Mouse (Mus musculus): Measurements from ENCODE around the gene Nqo2. TPM values are rescaled to one million over a fixed set of nuclear protein-coding genes. Genes with fewer than 3 reads are reported as not detected.
A peak's percentile ranks its signal among the peaks of the same experiment; 100 is the strongest.
"Not testable (repeated sequence)": the region's sequence is repeated elsewhere in the genome, so short reads cannot be mapped to it uniquely, and the experiment has no call there.

The Nqo2 gene
- total RNA-seq (2021), result 10 to 100 TPM; 13.2 to 17.2 TPM
- long read RNA-seq, experiment 1, transcript Nqo2-201 (8 exons, 1,063 nt), result major isoform, 12 of 21 reads
- long read RNA-seq, experiment 1, transcript Nqo2-202 (7 exons, 3,842 nt), result minor isoform, 6 of 21 reads
- long read RNA-seq, experiment 1, partial matches to known transcripts, result 1 of 21 reads
- long read RNA-seq, experiment 1, other reads (novel, unspliced or antisense), result 0 of 21 reads
- long read RNA-seq, experiment 2, transcript Nqo2-202 (7 exons, 3,842 nt), result major isoform, 8 of 21 reads
- long read RNA-seq, experiment 2, transcript Nqo2-201 (8 exons, 1,063 nt), result major isoform, 8 of 21 reads
- long read RNA-seq, experiment 2, partial matches to known transcripts, result 2 of 21 reads
- long read RNA-seq, experiment 2, other reads (novel, unspliced or antisense), result 2 of 21 reads

DNA sequence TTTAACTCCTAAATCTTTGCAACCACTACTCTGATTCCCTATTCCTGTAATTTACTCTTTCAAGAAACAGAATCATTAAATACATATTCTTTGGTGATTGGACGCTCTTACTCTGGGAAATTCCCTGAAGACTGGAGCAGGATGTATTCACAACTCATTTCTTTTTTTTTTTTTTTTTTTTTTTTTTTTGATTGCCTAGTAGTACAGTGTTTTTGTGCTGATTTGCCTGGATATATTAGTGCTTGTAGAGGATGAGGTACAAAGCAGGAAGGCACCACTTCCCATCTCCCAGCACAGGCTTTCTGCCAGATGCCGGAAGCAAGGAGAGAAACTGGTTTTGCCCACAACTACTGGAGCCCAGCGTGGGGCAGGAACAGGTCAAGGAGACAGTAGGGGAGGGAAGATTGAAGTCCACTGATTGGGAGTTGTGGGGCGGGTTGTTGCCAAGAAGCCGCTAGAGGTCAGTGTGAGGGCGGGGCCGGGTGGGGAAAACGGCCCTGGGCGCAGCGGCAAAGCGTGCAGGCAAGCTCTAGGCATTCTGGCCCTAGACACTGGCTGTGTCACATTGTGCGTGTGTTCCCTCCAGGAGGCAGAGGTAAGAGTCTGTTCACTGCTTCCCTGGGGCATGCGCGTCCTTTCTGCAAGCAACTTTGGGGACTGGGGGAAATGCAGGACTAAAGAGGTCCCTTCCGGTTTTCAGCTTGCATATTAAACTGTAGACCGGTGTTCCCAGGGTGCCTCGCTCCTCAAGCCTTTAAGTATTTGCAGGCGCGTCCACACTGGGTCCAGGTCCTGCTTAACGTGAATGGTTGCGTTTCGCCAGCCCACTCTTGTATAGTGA lies at the start of gene Nqo2:
Gene Nqo2 (plus strand): TSS at position 482 of the 841 bp plus-strand sequence.
- DNase-seq (ENCODE audit: low spot score), result peak; percentile 61

DNA sequence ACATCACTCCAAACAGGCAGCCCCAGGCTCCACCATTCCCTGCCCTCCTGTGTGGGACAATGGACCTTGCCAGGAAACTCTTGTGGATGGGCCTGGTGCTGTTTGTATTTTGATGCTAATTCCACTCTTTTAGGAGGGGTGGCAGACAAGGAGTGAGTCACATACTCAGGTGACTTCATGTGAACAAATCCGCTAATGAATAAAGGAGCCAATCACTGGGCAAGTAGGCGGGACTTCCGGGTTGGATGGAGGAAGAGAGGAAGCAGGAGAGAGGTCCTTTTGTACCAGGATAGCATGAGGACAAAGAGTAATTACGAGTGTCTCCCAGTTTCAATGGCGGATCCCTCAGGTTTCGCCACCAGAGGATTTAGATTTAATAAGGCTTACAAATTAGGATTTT lies 43.4 kb upstream of the Nqo2 start:
- DNase-seq (ENCODE audit: low spot score), result no peak

DNA sequence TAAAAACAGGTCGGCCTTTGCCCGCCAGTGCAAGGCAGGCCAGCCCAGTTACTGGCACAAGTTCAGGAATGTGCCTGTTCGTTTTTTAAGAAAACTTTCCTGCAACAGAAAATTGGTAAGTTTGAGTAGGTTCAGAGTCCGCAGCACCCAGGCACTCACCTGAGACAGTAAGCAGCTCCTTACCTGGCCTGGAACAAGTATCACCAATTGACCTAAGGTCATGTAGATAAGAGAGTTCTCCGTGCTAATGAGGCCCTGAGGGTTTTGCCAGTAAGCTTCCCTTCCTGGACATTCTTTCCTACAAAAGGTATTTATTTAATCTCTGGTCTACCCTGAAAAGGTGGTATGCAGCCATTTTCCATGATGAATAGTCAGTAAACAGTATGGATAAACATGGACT lies 42.8 kb upstream of the Nqo2 start:
- DNase-seq (ENCODE audit: low spot score), result no peak

DNA sequence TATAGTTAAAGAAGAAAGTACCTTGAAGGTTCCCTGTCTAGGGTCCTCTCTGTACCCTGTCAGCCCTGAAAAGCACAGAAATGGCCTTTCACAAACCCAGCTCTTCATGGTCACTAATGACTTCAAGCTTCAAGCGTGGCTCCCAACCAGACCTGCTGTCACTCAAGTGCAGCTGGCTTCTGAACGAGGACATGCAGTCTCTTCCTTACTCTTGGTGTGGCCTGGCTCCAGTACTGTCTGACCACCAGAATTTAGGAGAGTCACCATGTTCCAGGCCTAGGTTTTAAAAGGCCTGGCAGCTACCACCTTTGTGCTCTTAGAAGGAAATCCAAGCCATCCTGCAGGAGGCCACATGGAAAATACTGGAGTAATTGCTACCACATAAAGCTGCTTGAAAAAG lies 34.2 kb upstream of the Nqo2 start:
- peak; percentile 69 for DNase-seq (ENCODE audit: low spot score)

DNA sequence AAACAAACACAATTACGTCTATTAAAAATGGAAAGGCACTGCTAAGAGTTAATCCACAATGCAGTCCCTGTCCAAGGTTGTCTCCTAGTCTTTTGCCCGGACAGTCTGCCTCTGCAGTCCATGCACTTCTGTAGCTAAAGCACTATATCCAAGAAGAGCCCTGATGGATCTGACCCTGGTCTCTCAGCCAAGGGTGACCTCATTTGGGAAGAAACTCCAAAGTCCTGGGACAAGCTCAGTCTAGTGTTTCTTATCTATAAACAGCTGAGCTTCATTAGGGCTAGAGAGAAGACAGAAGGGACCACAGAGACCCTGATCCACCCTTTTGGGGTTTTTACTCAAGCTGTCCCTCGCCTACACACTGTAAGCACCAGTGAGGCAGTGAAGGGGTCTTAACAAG lies 33.6 kb upstream of the Nqo2 start:
- peak; percentile 74 for DNase-seq (ENCODE audit: low spot score)

DNA sequence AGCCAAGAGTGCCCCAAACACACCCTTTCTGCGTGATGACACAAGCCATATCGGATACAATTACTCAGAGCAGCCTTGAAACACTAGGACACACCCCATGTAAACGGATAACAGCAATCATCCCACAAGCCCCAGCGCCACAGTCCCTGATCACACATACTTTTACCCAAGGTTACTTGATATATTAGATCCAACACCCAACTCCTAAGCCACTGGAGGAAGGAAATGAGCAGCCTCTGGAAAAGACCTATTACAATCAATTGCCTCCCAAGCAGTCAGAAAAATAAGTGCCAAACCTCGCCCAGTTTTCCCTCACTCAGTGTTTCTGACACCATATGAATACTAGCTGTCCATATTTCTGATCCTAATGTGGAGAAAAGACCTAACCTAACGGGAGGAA lies 29.7 kb upstream of the Nqo2 start:
- DNase-seq (ENCODE audit: low spot score), result peak; percentile 47

DNA sequence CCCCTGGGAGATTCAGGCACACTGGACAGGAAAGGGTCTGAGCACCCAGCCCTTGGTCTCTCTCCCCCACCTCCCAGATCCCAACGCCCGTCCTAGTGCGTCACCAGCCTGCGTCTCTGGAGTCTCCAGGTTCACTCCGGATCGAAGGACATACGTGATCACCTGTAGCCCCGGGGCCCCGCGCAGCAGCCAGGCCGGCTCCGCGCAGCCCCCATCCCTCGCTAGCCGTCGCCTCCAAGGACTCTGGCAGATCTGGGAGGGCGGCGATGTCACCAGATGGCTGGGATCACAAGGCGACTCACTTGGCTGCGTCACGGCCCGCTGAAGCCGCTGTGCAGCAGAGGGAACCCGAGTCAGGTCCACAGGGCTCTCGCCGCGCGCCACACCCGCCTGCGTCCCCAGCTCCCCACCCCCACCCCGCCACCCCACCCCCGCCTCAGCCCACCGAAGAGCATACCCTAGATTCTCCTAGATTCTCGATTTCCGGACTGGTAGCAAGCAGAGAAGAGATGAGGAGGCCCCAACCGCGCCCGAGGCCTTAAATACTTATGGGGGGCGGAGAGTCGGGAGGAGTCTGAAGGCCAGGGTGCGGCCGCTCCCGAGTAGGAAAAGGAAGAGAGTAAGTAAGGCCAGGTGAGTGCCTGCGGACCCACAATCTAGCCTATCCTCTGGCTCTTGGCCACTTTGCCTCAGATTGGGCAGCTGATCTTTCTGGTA lies 28.9 kb upstream of the Nqo2 start:
- DNase-seq (ENCODE audit: low spot score), result peak; percentile 72

DNA sequence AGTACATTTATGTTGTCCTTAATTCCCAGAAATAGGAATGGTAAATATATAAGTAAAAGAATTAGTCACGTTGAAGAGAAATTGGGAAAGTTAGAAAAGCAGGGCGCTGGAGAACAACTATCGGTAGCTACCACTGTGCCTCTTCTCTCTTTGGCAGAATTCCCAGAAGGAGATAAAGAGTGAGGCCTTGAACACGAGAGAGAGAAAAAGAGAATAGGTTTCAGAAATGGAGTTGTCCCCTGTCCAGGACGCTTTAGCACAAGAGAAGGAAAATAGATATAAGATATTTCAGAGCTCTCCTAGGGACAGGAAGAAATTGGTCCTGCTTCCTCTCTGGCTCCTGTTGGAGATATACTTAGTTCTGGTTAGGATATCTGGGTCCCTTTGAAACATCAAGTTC lies 27.3 kb upstream of the Nqo2 start:
- no peak for DNase-seq (ENCODE audit: low spot score)

DNA sequence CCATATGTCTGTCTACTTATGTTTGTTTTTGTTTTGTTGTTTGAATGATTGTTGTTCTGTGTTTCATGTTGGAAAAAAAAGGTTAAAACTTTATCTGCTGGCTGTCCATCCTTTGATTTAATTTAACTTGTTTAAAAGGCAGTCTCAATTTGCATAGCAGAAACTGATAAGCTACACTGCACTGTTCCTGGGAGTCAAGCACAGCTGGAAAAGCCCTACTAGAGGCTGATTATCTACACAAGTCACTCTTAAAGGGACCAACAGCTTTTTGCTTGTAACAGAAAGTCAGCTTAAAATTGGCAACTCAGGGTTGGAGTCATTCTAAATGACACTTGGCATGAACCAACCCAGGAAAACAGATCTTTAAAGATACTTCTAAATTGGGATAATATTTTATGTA lies 26.9 kb upstream of the Nqo2 start:
- DNase-seq (ENCODE audit: low spot score), result not testable (repeated sequence)

DNA sequence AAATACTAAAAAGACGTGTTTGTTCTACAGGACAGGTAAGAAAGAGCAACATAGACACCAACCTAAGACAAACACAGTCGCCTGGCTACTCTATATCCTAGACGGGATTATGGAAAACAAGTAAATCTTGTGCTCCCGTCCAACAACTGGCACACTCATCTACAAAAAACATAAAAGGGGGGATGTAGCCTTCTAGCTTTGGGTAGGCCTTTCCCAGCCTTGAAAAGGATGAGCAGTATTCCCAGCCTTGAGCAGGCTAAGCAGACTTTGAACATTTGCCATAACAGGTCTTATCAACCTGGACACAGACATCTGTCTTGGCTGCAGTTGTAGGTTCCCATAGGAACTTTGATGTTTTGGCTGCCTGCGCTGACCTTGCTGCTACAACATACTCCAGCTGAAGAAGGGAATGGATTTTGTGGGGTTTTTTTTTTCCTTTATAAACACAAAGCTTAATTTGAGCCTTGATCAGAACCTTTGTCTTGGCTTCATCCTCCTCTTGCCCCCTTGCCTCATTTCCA lies 23.1 kb upstream of the Nqo2 start:
- DNase-seq (ENCODE audit: low spot score), result no peak

DNA sequence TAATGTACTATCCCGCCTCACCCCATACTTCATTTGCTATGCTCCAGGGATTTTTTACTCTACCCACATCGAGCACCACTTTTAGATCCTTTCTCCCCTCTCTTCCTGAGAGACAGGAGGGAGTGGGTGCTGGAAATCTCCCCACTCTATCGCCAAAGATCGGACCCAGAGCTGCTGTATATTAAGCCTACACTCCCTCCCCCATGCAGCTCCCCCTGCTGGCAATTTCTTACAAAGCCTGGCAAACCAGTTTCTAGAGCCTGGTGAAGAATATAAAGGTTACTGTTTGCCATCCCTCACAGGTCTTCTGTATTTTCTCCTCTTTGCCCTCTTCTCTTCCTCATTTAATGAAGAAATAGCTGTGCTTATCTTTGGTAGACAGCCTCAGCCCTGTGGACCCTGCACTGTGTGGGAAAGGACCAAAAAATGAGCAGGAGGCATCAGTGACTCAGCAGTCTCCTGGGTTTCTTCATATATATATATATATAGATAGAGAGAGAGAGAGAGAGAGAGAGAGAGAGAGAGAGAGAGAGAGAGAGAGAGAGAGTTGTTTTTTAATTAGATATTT lies 22.2 kb upstream of the Nqo2 start:
- peak; percentile 39 for DNase-seq (ENCODE audit: low spot score)

DNA sequence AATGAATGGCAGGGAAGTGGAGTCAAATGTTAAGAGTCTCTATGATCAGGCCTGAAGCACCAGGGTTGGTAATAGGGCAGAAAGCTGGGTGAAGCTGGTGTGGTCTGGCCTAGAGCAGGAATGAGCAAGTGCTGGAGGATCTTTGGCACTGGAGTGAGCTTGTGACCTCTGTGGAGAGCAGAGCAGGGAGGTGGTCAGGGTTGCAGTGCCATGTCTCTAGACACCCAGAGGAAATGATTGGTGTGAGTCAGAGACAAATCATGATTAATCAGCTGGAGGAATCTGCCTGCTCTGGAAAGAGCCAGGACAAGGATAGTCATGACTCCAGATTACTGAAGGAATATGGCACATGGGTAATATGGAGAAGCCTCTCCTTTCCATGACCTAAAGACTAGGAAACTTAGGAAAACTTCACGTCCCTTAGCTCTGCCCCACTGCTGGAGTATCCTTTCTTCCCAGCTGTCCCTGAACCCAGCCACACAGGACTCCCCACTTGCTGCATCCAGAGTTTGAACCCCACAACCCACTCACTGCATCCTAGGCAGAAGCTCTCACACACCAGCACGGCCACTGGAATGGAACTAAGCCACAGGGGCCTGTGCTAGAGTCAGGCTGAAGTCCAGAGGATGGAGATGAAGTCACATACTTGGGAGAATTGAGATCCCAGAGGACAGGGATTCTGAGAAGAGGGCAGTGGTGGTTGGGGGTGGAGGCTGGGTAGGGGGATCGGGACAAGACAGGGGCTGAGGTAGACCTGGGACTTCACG lies 13.0 kb upstream of the Nqo2 start:
- no peak for DNase-seq (ENCODE audit: low spot score)

DNA sequence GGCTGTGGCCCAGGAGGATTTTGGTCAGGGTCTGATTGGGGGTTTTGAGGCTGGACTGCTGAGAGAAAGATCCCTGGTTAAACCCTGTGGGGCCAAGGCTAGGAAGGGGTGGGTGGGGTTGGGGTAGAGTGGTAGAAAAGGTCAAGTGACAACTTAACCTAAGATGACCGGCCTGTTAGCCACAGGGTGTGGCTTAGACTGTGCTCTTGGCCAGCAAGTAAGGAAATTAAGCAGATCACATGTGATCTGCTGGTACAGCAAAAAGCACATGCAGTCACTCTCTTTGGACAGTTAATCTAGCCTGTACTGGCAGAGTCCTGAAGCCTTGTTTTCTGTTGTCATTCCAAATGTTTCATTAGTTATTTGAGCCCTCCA lies 12.4 kb upstream of the Nqo2 start:
- peak; percentile 53 for DNase-seq (ENCODE audit: low spot score)

DNA sequence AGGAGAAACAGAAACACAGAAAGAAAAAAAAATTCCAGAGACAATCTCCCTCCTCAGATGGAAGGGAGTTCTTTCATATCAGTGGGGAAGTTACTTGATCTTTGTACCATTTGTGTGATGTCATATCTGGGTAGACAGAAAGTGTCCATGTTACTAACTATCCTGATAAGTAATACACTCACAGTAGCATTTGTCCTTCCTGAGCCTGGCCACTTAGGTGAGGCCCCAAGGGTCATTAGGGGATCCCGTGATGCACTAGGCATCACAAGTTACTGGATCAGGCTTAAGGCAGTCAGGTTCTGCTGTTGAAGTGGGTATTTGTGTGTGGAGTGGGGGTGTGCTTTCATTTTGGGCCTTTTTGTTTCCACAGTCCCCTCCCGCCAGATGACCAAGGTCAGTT lies 11.5 kb upstream of the Nqo2 start:
- no peak for DNase-seq (ENCODE audit: low spot score)

DNA sequence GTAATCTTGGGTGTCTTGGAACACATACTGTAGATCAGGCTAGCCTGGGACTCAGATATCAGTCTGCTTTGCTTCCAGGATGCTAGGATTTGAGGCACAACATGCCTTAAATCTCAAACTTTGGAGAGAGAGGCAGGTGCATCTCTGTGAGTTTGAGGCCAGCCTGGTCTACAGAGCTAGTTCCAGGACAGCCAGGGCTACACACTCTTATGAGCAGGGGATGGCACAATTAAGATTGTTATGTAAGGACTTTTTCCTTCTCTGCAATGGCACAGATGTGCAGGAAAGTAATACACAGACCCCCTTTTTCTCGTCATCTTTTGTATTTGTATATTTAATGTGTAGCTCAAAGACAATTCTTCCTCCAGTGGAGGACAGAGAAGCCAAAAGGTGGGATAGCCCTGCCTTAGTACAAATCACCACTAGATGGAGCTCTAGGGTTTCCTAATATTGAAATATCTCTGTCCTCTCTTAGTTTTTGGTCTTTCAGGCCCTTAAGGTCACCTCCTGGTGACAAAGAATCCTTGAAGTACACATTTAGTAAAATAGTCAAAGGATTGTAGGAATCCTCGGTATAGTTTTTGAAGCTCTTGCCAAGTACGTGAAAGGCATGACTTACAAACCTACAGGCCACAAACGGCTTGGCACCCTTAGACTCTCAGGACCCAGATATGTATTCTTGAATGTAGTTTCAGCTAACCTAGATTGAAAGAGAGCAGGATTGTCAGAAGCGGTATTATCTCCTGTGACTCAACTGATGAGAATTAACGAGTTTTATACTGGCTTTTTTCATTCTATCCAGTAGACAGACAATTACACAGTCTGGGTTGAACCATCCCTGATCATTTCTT lies 7.7 kb upstream of the Nqo2 start:
- DNase-seq (ENCODE audit: low spot score), result peak; percentile 60

DNA sequence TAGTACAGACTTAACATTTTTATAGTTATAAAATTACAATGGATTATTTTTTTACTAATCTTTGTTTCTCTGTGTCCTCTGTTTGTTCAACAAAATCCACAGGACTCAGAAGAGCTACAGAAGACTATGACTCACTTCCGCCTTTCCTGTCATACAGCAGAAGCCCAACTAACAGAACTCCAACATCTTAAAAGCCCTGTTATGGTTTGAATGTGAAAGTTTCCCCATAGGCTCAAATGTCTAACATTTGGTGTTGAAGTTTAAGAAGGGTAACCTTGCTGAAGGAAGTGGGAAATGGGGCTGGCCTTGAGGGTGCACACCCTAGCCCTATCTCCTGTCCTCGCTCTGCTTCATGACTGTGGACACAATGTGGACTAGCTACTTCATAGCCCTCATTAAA lies 4.7 kb upstream of the Nqo2 start:
- DNase-seq (ENCODE audit: low spot score), result no peak

DNA sequence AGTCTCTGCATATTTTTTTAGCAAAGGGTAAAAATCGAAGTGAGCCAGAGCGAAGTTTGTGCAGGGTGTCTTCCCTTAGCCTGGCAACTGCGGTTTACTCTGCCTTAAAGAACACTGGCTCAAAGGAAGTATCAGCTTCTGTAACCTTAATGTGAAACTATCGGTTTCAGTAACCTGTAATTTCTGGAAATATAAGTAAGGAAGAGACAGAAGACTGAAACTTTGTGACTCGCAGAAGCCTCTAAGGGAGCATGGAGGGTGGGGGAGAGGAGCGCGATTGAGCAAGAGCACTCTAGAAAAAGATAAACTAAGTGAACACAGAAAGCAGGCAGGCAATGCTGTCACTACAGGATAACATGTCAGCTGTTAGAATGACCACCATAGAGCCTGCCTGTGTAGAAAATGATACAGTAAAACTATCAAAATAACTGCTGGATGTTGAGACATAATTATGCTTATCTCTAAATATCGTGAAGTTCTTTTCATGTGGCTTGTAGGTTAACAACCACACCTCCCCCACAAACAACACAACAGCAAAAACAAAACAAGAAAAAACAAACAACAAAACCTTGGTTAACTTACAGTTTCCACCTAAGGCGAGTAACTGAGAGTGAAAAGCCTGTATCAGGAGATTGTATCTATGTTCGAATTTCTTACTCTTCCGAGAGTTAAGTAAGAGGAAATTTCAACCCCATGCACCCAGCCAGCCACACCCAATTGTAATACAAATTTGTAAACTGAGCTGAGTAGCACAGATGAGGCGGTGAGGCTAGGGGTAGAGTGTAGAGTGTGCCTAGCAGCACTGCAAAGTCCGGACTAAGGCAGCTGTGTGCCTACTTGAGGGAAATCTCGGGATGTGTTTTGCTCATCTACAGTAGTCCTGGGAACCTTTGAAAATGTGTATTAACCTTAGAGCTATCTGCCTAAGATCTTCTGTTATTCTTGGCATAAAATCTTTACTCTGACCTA lies 853 bp downstream of the Nqo2 start:
- peak; percentile 13 for DNase-seq (ENCODE audit: low spot score)

DNA sequence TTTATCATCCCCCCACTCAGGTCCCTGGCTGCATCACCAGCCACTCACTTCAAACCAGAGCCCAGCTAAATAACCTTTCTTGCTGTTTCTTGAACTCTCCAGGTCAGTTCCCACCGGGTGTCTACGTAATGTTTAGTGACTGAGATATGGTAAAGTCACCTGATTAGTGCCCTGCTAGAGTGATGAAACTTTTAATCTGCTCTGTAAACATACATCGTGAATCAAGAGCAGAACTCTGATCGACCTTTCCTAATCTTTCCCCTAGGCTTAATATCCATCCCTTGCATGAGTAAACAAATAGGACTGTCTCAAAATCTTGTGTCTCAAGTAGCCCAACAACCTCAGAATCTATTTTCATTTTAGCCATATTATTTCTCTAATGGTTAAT lies 1.5 kb downstream of the Nqo2 start:
- no peak for DNase-seq (ENCODE audit: low spot score)

DNA sequence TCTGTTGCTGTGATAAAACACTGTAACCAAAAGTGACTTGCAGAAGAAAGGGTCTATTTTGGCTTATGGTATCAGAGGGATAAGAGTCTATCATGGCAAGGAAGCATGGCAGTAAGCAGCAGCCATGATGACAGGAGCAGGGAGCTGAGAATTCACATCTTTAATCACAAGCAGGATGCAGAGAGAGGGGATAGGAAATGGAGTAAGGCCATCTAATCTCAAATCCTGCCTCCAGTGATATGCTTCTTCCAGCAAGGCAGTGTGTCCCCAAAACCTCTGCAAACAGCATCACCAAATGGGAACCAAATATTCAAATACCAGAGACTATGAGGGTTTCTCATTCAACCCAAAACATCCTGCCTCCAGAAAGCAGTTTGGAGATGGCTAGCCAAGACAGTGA lies 2.1 kb downstream of the Nqo2 start:
- no peak for DNase-seq (ENCODE audit: low spot score)
